Mouse (Mus musculus) c-Kit-negative CD71-positive TER-119-positive erythroid progenitor cells, embryonic 14.5 days (primary cell): ENCODE results near the gene Ccdc34.

Experiments
- DNase-seq: peaks from one replicate; pipeline ENCODE4 v3.0.0-alpha.2; 2013; ENCODE audit warnings: low read depth, low spot score

The Ccdc34 gene

GRCm38 (mm10) chr2:110214278-110214677, 196.7 kb downstream of the Ccdc34 start:
- DNase-seq: no peak

GRCm38 (mm10) chr2:110214991-110215684, 197.5 kb downstream of the Ccdc34 start:
- no peak for DNase-seq

- DNase-seq: no peak
Measured at GRCm38 (mm10) chr2:110215685-110216058, 198.1 kb downstream of the Ccdc34 start.

GRCm38 (mm10) chr2:110220492-110220891, 202.9 kb downstream of the Ccdc34 start:
- DNase-seq: no peak

- no peak for DNase-seq
Measured at GRCm38 (mm10) chr2:110222793-110223192, 205.2 kb downstream of the Ccdc34 start.
